Mouse (Mus musculus): ENCODE data around the gene Gpatch3. TPM values are rescaled to one million over a fixed set of nuclear protein-coding genes. Genes with fewer than 3 reads are reported as not detected.

The Gpatch3 gene
- total and polyA plus RNA-seq, 3 experiments, result 1.9 to 5.0 (median 3.4) TPM

DNA sequence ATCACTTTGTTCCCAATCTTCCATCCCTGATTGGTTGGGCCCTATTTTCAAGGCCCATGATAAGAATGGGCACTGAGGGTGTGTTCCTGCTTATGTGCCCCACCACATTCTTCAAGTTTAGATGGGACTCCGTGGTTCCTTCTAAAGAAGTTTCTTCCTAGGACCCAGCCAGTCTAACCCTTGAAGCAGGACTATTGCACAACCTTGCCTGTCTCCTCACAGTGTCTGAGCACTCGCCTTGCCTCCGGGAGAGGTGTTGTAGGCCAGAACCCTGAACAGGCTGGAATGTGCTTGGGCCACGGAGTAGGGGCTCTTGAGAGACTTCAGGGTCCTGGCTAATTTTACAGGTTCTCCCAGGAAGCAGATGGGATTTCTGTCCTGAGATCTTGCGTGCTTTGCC lies 28.5 kb downstream of the Gpatch3 start:
- no peak overlapping the region for H3K4me3 ChIP-seq
- no peaks in the 10 kb centered on the region for H3K36me3 ChIP-seq (ENCODE audit: control insufficient read depth, insufficient read depth, low read length)
- TF ChIP-seq EP300 (IDR thresholded peaks at IDR 0.05; ENCODE audit: insufficient read depth, low read depth, low read length) (no peak), CTCF (IDR thresholded peaks at IDR 0.05) (no peak), POLR2A (IDR thresholded peaks at IDR 0.05; ENCODE audit: insufficient read depth, low read depth, low read length) (no peak)
- no peaks in the 10 kb centered on the region for H3K27me3 ChIP-seq (ENCODE audit: control insufficient read depth, insufficient read depth, low read length)
- intact Hi-C loops (cut with DNase I), result no loop called here
- no peak overlapping the region for H3K27ac ChIP-seq
- no peak overlapping the region for H3K9ac ChIP-seq (ENCODE audit: low read depth, low read length)
- 89% methylated on average over 5 of the region's 5 CpGs for WGBS
- 0 out of 2 replicates have a peak, but pooled peaks cover 1% of the 10 kb centered on the region for H3K4me1 ChIP-seq (ENCODE audit: control insufficient read depth, insufficient read depth, low read length)
- H3K79me2 ChIP-seq (replicated peaks; ENCODE audit: control insufficient read depth, insufficient read depth, low read length), result no peaks in the 10 kb centered on the region
- no peak for DNase-seq

DNA sequence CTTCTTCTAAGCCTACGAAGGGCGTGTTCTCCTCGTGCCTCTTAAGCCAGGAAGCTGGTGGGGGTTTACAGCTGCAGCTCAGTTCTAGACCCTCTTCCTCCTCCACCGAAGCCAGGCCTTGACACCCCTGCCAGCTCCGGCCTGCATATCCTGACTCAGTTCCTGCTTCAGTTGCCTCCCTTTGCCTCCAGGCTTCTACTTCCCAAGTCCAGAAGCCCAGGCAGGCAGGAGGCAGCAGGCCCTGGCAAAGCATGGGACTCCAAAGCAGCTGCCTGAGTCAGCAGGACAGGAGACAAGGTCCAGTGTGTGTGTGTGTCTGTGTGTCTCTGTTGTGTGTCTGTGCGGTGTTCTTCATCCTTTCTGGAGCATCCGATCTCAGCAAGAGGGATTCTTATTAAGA lies 29.6 kb downstream of the Gpatch3 start:
- 67% methylated on average over 7 of the region's 7 CpGs for whole genome bisulfite sequencing
- no peaks in the 10 kb centered on the region for H3K79me2 ChIP-seq (replicated peaks; ENCODE audit: control insufficient read depth, insufficient read depth, low read length)
- no peak overlapping the region for H3K4me3 ChIP-seq
- H3K27me3 ChIP-seq (ENCODE audit: control insufficient read depth, insufficient read depth, low read length), result no peaks in the 10 kb centered on the region
- 0 out of 2 replicates have a peak, but pooled peaks cover 1% of the 10 kb centered on the region for H3K4me1 ChIP-seq (ENCODE audit: control insufficient read depth, insufficient read depth, low read length)
- H3K36me3 ChIP-seq (ENCODE audit: control insufficient read depth, insufficient read depth, low read length), result no peaks in the 10 kb centered on the region
- no peak overlapping the region for H3K9ac ChIP-seq (ENCODE audit: low read depth, low read length)
- no peak for DNase-seq
- no peak overlapping the region for H3K27ac ChIP-seq
- TF ChIP-seq CTCF (IDR thresholded peaks at IDR 0.05) (no peak), POLR2A (IDR thresholded peaks at IDR 0.05; ENCODE audit: insufficient read depth, low read depth, low read length) (no peak), EP300 (IDR thresholded peaks at IDR 0.05; ENCODE audit: insufficient read depth, low read depth, low read length) (no peak)
- intact Hi-C loops (cut with DNase I), result no loop called here

DNA sequence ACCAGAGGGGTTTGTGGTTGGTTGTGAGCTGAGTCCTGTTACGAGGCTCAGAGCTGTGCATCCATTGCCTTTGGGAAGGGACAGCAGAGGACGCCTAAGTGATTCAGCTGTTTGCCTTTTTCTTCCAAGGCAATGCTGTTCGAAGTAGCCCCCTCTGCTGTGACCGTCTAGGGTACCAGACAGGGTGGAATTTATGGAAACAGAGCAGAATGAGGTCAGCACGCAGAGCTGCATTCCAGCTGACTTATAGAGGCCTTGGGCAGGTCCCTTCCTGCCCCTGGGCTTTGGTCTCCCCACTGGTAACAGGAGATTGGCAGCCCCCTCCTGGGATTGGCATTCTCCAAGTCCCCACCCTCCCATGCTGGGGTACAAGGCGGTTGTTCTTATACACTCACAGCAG lies 30.3 kb downstream of the Gpatch3 start:
- intact Hi-C loops (cut with DNase I), result no loop called here
- Histone ChIP-seq H3K36me3 (ENCODE audit: control insufficient read depth, insufficient read depth, low read length) (no peaks in the 10 kb centered on the region), H3K9ac (ENCODE audit: low read depth, low read length) (no peak overlapping the region), H3K27ac (no peak overlapping the region), H3K27me3 (ENCODE audit: control insufficient read depth, insufficient read depth, low read length) (no peaks in the 10 kb centered on the region), H3K4me3 (no peak overlapping the region), H3K4me1 (ENCODE audit: control insufficient read depth, insufficient read depth, low read length) (0 out of 2 replicates have a peak, but pooled peaks cover 1% of the 10 kb centered on the region), H3K79me2 (replicated peaks; ENCODE audit: control insufficient read depth, insufficient read depth, low read length) (no peaks in the 10 kb centered on the region)
- no peak for DNase-seq
- 81% methylated on average over 6 of the region's 6 CpGs for WGBS
- no peak for TF ChIP-seq CTCF (IDR thresholded peaks at IDR 0.05)
- no peak for TF ChIP-seq EP300 (IDR thresholded peaks at IDR 0.05; ENCODE audit: insufficient read depth, low read depth, low read length)
- TF ChIP-seq POLR2A (IDR thresholded peaks at IDR 0.05; ENCODE audit: insufficient read depth, low read depth, low read length), result no peak

DNA sequence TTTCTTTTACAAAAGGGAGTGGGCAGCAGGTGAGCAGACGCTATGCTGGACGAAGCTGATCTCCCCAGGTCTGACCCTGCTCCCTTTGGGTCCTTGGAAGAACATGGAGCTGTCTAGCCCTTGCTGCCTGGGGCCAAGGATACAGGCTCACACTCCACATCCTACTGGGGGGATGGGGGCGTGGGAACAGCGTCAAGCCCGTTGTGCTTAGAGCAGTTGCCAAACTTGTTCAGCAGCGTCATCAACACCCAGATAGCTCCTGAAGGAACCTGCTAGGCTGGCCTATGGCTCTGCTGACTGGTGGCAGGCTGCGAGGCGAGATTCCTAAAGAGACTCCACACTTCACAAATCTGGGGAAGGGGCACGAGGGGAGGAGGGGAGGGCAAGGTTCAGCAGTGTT lies 30.8 kb downstream of the Gpatch3 start:
- WGBS, result 70% methylated on average over 9 of the region's 9 CpGs
- intact Hi-C loops (cut with DNase I), result no loop called here
- H3K9ac ChIP-seq (ENCODE audit: low read depth, low read length), result no peak overlapping the region
- DNase-seq, result no peak
- H3K4me1 ChIP-seq (ENCODE audit: control insufficient read depth, insufficient read depth, low read length), result 0 out of 2 replicates have a peak, but pooled peaks cover 1% of the 10 kb centered on the region
- no peak overlapping the region for H3K4me3 ChIP-seq
- no peak overlapping the region for H3K27ac ChIP-seq
- H3K79me2 ChIP-seq (replicated peaks; ENCODE audit: control insufficient read depth, insufficient read depth, low read length), result no peaks in the 10 kb centered on the region
- H3K27me3 ChIP-seq (ENCODE audit: control insufficient read depth, insufficient read depth, low read length), result no peaks in the 10 kb centered on the region
- H3K36me3 ChIP-seq (ENCODE audit: control insufficient read depth, insufficient read depth, low read length), result no peaks in the 10 kb centered on the region
- TF ChIP-seq CTCF (IDR thresholded peaks at IDR 0.05) (no peak), EP300 (IDR thresholded peaks at IDR 0.05; ENCODE audit: insufficient read depth, low read depth, low read length) (no peak), POLR2A (IDR thresholded peaks at IDR 0.05; ENCODE audit: insufficient read depth, low read depth, low read length) (no peak)

DNA sequence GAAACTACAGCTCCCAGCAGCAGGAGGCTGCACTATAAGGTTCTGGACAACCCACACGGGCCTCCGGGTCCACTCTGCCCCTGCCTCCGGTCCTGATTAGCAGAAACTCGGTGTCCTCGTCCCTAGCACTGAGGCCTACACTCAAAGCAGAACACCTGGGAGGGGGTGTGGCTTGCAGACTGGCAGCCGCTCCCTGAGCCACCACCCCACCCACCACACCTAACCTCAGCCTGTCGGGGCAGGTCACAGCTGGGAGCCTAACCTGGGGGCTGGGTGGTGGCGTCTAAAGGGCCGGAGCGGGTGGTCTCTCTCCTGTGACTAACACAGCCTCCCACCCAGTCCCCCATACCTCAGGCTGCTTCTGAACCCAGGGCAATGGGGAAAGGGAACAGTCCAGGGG lies 32.7 kb downstream of the Gpatch3 start:
- TF ChIP-seq CTCF (IDR thresholded peaks at IDR 0.05), result no peak
- no peak for TF ChIP-seq POLR2A (IDR thresholded peaks at IDR 0.05; ENCODE audit: insufficient read depth, low read depth, low read length)
- no peak for TF ChIP-seq EP300 (IDR thresholded peaks at IDR 0.05; ENCODE audit: insufficient read depth, low read depth, low read length)
- no peak overlapping the region for H3K27ac ChIP-seq
- no peaks in the 10 kb centered on the region for H3K79me2 ChIP-seq (replicated peaks; ENCODE audit: control insufficient read depth, insufficient read depth, low read length)
- no peaks in the 10 kb centered on the region for H3K27me3 ChIP-seq (ENCODE audit: control insufficient read depth, insufficient read depth, low read length)
- H3K4me1 ChIP-seq (ENCODE audit: control insufficient read depth, insufficient read depth, low read length), result no peaks in the 10 kb centered on the region
- no peak for DNase-seq
- intact Hi-C loops (cut with DNase I), result no loop called here
- H3K36me3 ChIP-seq (ENCODE audit: control insufficient read depth, insufficient read depth, low read length), result no peaks in the 10 kb centered on the region
- no peak overlapping the region for H3K9ac ChIP-seq (ENCODE audit: low read depth, low read length)
- H3K4me3 ChIP-seq, result no peak overlapping the region
- 92% methylated on average over 10 of the region's 10 CpGs for WGBS

DNA sequence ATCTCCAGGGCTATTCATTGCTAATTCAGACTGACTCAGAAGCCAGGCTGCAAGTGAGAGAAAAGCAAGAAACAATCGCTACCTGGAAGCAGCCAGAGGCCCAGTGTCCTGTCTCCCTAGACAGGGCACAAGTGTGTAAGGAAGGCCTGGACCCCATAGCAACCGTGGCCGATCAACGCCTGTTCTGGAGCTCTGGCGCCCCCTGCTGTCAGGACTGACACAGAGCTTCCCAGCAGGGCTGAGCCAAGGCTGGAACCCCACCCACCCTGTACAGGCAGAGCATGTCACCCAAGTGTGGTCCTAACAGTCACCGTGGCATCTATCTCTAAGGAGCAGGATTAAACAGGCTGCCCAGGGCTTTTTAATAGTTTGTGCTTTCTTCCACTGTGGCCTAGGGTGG lies 35.2 kb downstream of the Gpatch3 start:
- no peaks in the 10 kb centered on the region for H3K27me3 ChIP-seq (ENCODE audit: control insufficient read depth, insufficient read depth, low read length)
- TF ChIP-seq CTCF (IDR thresholded peaks at IDR 0.05) (0 out of 2 replicates have a peak, but pooled peaks have one; percentile 100), POLR2A (IDR thresholded peaks at IDR 0.05; ENCODE audit: insufficient read depth, low read depth, low read length) (no peak), EP300 (IDR thresholded peaks at IDR 0.05; ENCODE audit: insufficient read depth, low read depth, low read length) (0 out of 2 replicates have a peak, but pooled peaks have one; percentile 19)
- H3K27ac ChIP-seq, result no peak overlapping the region
- H3K79me2 ChIP-seq (replicated peaks; ENCODE audit: control insufficient read depth, insufficient read depth, low read length), result no peaks in the 10 kb centered on the region
- intact Hi-C loops (cut with DNase I), result loop anchor here (1.0 to 5.0 kb wide), 2 partner anchors 17 to 38 kb away; no protein-coding TSS in a partner anchor
- DNase-seq, result peak; percentile 81 to 89
- no peaks in the 10 kb centered on the region for H3K36me3 ChIP-seq (ENCODE audit: control insufficient read depth, insufficient read depth, low read length)
- no peak overlapping the region for H3K9ac ChIP-seq (ENCODE audit: low read depth, low read length)
- no peak overlapping the region for H3K4me3 ChIP-seq
- peaks cover 2% of the 10 kb centered on the region; the same call in 1 of the 2 replicates for H3K4me1 ChIP-seq (ENCODE audit: control insufficient read depth, insufficient read depth, low read length)
- 20% methylated on average over 6 of the region's 6 CpGs for WGBS

Measured in heart, adult 2 months (tissue).